Mouse (Mus musculus): ENCODE measurements around the gene Mrps27. TPM values are rescaled to one million over a fixed set of nuclear protein-coding genes. Genes with fewer than 3 reads are reported as not detected.

The Mrps27 gene
- total and polyA plus RNA-seq, 2 experiments from 2014 or later: 19.6 to 37.4 TPM

GRCm38 (mm10) chr13:99452444-99452843 is 107.9 kb downstream of the Mrps27 start:
- H3K4me3 ChIP-seq (ENCODE audit: low read depth, low read length): no peak overlapping the region
- peaks cover 22% of the 10 kb centered on the region for H3K4me1 ChIP-seq (ENCODE audit: insufficient read depth, low read length)
- DNase-seq (ENCODE audit: low spot score) (no peak), ATAC-seq (ENCODE audit: low FRiP score) (no peak)
- no peak overlapping the region for H3K9ac ChIP-seq (replicated peaks; ENCODE audit: low read length, poor library complexity, severe bottlenecking)
- no peak for TF ChIP-seq CTCF (IDR thresholded peaks at IDR 0.05)
- WGBS: 77% methylated on average over 3 of the region's 3 CpGs
- H3K9me3 ChIP-seq (ENCODE audit: low read length): no peaks in the 10 kb centered on the region
- H3K36me3 ChIP-seq (ENCODE audit: insufficient read depth, low read length): no peaks in the 10 kb centered on the region; the same call in 1 of the 2 replicates
- 0 out of 2 replicates have a peak overlapping the region, but pooled peaks have one; percentile 18 for H3K27ac ChIP-seq (ENCODE audit: low read depth, low read length)
- no peaks in the 10 kb centered on the region for H3K27me3 ChIP-seq (ENCODE audit: insufficient read depth, low read length)
- no peak overlapping the region for H3K4me2 ChIP-seq (ENCODE audit: low read depth, low read length, poor library complexity, severe bottlenecking)

DNA sequence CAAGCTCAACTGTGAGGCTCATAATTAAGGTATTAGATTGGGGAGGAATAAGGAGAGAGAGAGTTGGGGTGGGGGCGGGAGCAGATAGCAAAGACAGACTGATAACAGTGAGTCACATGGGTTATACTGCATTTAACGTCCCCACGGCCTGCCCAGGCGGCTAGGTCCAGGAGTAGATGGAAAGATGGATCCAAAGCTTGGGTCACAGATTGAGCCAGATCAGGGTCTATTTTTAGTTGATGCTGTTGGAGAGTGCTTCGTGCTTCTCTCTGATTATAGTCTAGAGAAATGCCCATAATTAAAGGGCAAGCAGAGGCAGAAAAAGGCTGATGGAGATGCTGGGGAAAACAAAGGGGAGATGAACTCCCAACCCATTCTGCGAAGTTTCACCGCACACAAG is 110.4 kb downstream of the Mrps27 start:
- Histone ChIP-seq H3K4me3 (ENCODE audit: low read depth, low read length) (no peak overlapping the region), H3K9ac (replicated peaks; ENCODE audit: low read length, poor library complexity, severe bottlenecking) (no peak overlapping the region), H3K9me3 (ENCODE audit: low read length) (no peaks in the 10 kb centered on the region), H3K36me3 (ENCODE audit: insufficient read depth, low read length) (no peaks in the 10 kb centered on the region; the same call in 1 of the 2 replicates), H3K27ac (ENCODE audit: low read depth, low read length) (no peak overlapping the region), H3K4me1 (ENCODE audit: insufficient read depth, low read length) (peaks cover 4% of the 10 kb centered on the region; the same call in 1 of the 2 replicates), H3K27me3 (ENCODE audit: insufficient read depth, low read length) (no peaks in the 10 kb centered on the region), H3K4me2 (ENCODE audit: low read depth, low read length, poor library complexity, severe bottlenecking) (no peak overlapping the region)
- TF ChIP-seq CTCF (IDR thresholded peaks at IDR 0.05): no peak
- no peak for DNase-seq (ENCODE audit: low spot score)
- no peak for ATAC-seq (ENCODE audit: low FRiP score)
- WGBS: 81% methylated on average over 7 of the region's 7 CpGs

DNA sequence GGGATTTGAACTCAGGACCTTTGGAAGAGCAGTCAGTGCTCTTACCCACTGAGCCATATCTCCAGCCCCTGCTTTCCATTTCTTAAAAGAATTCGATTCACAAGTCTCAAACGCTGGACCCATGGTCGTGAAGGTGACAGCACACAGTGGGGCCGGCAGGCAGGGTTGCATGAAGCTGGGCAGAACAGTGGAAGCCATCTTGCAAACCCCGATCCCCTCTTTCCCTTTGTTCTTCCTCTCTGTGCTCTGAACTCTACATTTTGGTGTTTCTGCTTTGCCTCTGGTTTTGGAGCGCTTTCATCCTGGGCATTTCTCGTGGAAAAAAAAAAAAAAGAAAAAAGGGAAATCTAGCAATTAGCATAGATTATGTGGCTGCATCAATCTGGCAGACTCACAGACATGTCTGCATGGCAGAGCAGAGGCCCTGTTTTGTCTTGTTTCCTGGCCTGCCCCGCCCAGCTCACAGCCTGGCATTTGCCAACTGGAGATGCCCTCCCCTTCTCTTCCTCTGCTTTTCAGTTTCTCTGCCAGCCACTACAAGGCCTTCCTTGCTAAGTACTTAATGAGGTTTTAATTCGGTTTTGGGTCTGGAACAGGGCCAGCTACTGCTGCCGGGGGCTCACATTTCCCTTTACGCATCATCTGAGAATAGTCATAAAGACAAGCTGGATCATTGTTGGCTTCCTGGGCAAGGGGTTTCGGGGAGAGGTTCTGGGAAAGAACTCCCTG is 114.2 kb downstream of the Mrps27 start:
- H3K9me3 ChIP-seq (ENCODE audit: low read length): no peaks in the 10 kb centered on the region
- H3K9ac ChIP-seq (replicated peaks; ENCODE audit: low read length, poor library complexity, severe bottlenecking): no peak overlapping the region
- TF ChIP-seq CTCF (IDR thresholded peaks at IDR 0.05): no peak
- H3K4me3 ChIP-seq (ENCODE audit: low read depth, low read length): no peak overlapping the region
- H3K4me1 ChIP-seq (ENCODE audit: insufficient read depth, low read length): no peaks in the 10 kb centered on the region
- 53% methylated on average over 12 of the region's 12 CpGs for WGBS
- no peak overlapping the region for H3K4me2 ChIP-seq (ENCODE audit: low read depth, low read length, poor library complexity, severe bottlenecking)
- 0 out of 2 replicates have a peak overlapping the region, but pooled peaks have one; percentile 18 for H3K27ac ChIP-seq (ENCODE audit: low read depth, low read length)
- ATAC-seq (ENCODE audit: low FRiP score) (peak; percentile 59; the same call in 1 of the 2 replicates), DNase-seq (ENCODE audit: low spot score) (peak; percentile 90)
- H3K36me3 ChIP-seq (ENCODE audit: insufficient read depth, low read length): no peaks in the 10 kb centered on the region
- no peaks in the 10 kb centered on the region for H3K27me3 ChIP-seq (ENCODE audit: insufficient read depth, low read length)

GRCm38 (mm10) chr13:99459612-99460011 is 115.0 kb downstream of the Mrps27 start:
- Histone ChIP-seq H3K27me3 (ENCODE audit: insufficient read depth, low read length) (no peaks in the 10 kb centered on the region), H3K9ac (replicated peaks; ENCODE audit: low read length, poor library complexity, severe bottlenecking) (no peak overlapping the region), H3K4me1 (ENCODE audit: insufficient read depth, low read length) (no peaks in the 10 kb centered on the region), H3K9me3 (ENCODE audit: low read length) (no peaks in the 10 kb centered on the region), H3K27ac (ENCODE audit: low read depth, low read length) (no peak overlapping the region), H3K36me3 (ENCODE audit: insufficient read depth, low read length) (no peaks in the 10 kb centered on the region), H3K4me3 (ENCODE audit: low read depth, low read length) (no peak overlapping the region), H3K4me2 (ENCODE audit: low read depth, low read length, poor library complexity, severe bottlenecking) (no peak overlapping the region)
- DNase-seq (ENCODE audit: low spot score) (no peak), ATAC-seq (ENCODE audit: low FRiP score) (no peak)
- 81% methylated on average over 4 of the region's 4 CpGs for WGBS
- no peak for TF ChIP-seq CTCF (IDR thresholded peaks at IDR 0.05)

GRCm38 (mm10) chr13:99461886-99462285 is 117.3 kb downstream of the Mrps27 start:
- H3K4me3 ChIP-seq (ENCODE audit: low read depth, low read length): no peak overlapping the region
- no peak overlapping the region for H3K4me2 ChIP-seq (ENCODE audit: low read depth, low read length, poor library complexity, severe bottlenecking)
- no peak overlapping the region for H3K9ac ChIP-seq (replicated peaks; ENCODE audit: low read length, poor library complexity, severe bottlenecking)
- WGBS: 92% methylated on average over 4 of the region's 4 CpGs
- H3K9me3 ChIP-seq (ENCODE audit: low read length): no peaks in the 10 kb centered on the region
- DNase-seq (ENCODE audit: low spot score): no peak
- H3K27ac ChIP-seq (ENCODE audit: low read depth, low read length): no peak overlapping the region
- H3K4me1 ChIP-seq (ENCODE audit: insufficient read depth, low read length): peaks cover 1% of the 10 kb centered on the region; the same call in 1 of the 2 replicates
- H3K27me3 ChIP-seq (ENCODE audit: insufficient read depth, low read length): no peaks in the 10 kb centered on the region
- ATAC-seq (ENCODE audit: low FRiP score): no peak
- TF ChIP-seq CTCF (IDR thresholded peaks at IDR 0.05): no peak
- no peaks in the 10 kb centered on the region for H3K36me3 ChIP-seq (ENCODE audit: insufficient read depth, low read length)

DNA sequence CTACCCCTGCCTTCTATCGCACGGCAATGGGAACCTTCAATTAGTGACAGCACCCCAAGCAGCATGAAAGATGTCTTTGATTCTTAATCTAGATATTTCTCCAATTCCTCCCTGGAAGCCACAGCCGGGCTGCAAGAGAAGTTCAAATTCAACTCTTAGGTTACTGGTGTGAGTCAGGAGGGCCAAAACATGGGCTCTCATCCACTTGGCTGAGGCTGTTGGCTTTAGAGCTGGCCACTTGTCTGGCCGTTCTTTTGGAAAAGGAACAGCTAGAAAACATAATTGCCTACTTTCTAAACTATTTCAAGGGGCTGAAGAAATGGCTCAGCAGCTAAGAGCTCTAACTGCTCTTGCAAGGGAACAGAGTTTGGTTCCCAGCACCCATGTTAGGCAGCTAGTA is 120.0 kb downstream of the Mrps27 start:
- TF ChIP-seq CTCF (IDR thresholded peaks at IDR 0.05): no peak
- peaks cover 2% of the 10 kb centered on the region; the same call in 1 of the 2 replicates for H3K4me1 ChIP-seq (ENCODE audit: insufficient read depth, low read length)
- H3K27me3 ChIP-seq (ENCODE audit: insufficient read depth, low read length): no peaks in the 10 kb centered on the region
- H3K27ac ChIP-seq (ENCODE audit: low read depth, low read length): no peak overlapping the region
- H3K9me3 ChIP-seq (ENCODE audit: low read length): no peaks in the 10 kb centered on the region
- H3K4me2 ChIP-seq (ENCODE audit: low read depth, low read length, poor library complexity, severe bottlenecking): no peak overlapping the region
- WGBS: 66% methylated on average over 4 of the region's 4 CpGs
- H3K4me3 ChIP-seq (ENCODE audit: low read depth, low read length): no peak overlapping the region
- no peaks in the 10 kb centered on the region for H3K36me3 ChIP-seq (ENCODE audit: insufficient read depth, low read length)
- DNase-seq (ENCODE audit: low spot score): no peak
- no peak for ATAC-seq (ENCODE audit: low FRiP score)
- H3K9ac ChIP-seq (replicated peaks; ENCODE audit: low read length, poor library complexity, severe bottlenecking): no peak overlapping the region

Other genes with a start within 250 kb of the Mrps27 start
- gene Zfp366, start 160.0 kb upstream of the Mrps27 start, total RNA-seq (2014; rRNA removed): 1.9 TPM in 2 replicates
- 0.30 and 0.42 TPM in 2 replicates for gene Zfp366, start 160.0 kb upstream of the Mrps27 start, polyA plus RNA-seq (2015; fragmentation: Nextera tagmentation; extraction: Ambion mirVana)
- 41.8 and 48.9 TPM in 2 replicates for gene Ptcd2, start 81 bp upstream of the Mrps27 start, total RNA-seq (2014; rRNA removed)
- 51.5 and 52.8 TPM in 2 replicates for gene Ptcd2, start 81 bp upstream of the Mrps27 start, polyA plus RNA-seq (2015; fragmentation: Nextera tagmentation; extraction: Ambion mirVana)
- 913 and 940 TPM in 2 replicates for gene Map1b, start 171.8 kb downstream of the Mrps27 start, total RNA-seq (2014; rRNA removed)
- 1,865 and 2,125 TPM in 2 replicates for gene Map1b, start 171.8 kb downstream of the Mrps27 start, polyA plus RNA-seq (2015; fragmentation: Nextera tagmentation; extraction: Ambion mirVana)